Mouse (Mus musculus) limb, embryonic 14.5 days (tissue): Measurements from ENCODE around the gene Twnk. TPM values are rescaled to one million over a fixed set of nuclear protein-coding genes. Genes with fewer than 3 reads are reported as not detected.

Experiments
- ATAC-seq: fragments of 200-750 bp; cut with Nextera tagmentation; 2 replicates; pipeline ENCODE4 v1.8.0; 2017; ENCODE audit warnings: low read depth, moderate number of reproducible peaks, moderate TSS enrichment; ENCODE audit not compliant: low FRiP score
- DNase-seq: peaks from one replicate; pipeline ENCODE4 v3.0.0-alpha.2; 2015; ENCODE audit warnings: low spot score
- H3K27ac ChIP-seq: fragments of 300-500 bp; sonication (generic); replicated peaks from 2 replicates; pipeline ENCODE4 v1.5.1; 2014; ENCODE audit warnings: low read depth, mild to moderate bottlenecking, low read length, moderate library complexity, mixed read lengths
- H3K27me3 ChIP-seq: fragments of 300-500 bp; sonication (generic); 2 replicates; pipeline ENCODE4 v1.6.1; 2014; ENCODE audit warnings: low read length, mixed read lengths; ENCODE audit not compliant: control insufficient read depth, insufficient read depth
- H3K36me3 ChIP-seq: fragments of 300-500 bp; sonication (generic); 2 replicates; pipeline ENCODE4 v1.6.1; 2014; ENCODE audit warnings: mild to moderate bottlenecking, low read length, moderate library complexity, mixed read lengths; ENCODE audit not compliant: control insufficient read depth, insufficient read depth
- H3K4me1 ChIP-seq: fragments of 300-500 bp; sonication (generic); 2 replicates; pipeline ENCODE4 v1.6.1; 2014; ENCODE audit warnings: antibody characterized with exemption, low read length, mixed read lengths; ENCODE audit not compliant: control insufficient read depth, insufficient read depth
- H3K4me2 ChIP-seq: fragments of 300-500 bp; sonication (generic); replicated peaks from 2 replicates; pipeline ENCODE4 v1.6.1; 2014; ENCODE audit warnings: low read depth, mild to moderate bottlenecking, low read length, moderate library complexity; ENCODE audit not compliant: severe bottlenecking
- H3K4me3 ChIP-seq: fragments of 300-500 bp; sonication (generic); replicated peaks from 2 replicates; pipeline ENCODE4 v1.5.1; 2014; ENCODE audit warnings: low read length
- H3K9ac ChIP-seq: fragments of 300-500 bp; sonication (generic); 2 replicates; pipeline ENCODE4 v1.6.1; 2014; ENCODE audit warnings: mild to moderate bottlenecking, low read depth, low read length, moderate library complexity; ENCODE audit not compliant: severe bottlenecking
- H3K9me3 ChIP-seq: fragments of 300-500 bp; sonication (generic); 2 replicates; pipeline ENCODE4 v1.6.1; 2016; ENCODE audit warnings: low read length; ENCODE audit not compliant: control insufficient read depth
- POLR2A ChIP-seq: fragments of 200-500 bp; IDR thresholded peaks from 2 replicates; pipeline ENCODE4 v1.8.0; 2012; ENCODE audit warnings: inconsistent platforms, mild to moderate bottlenecking, moderate library complexity, borderline replicate concordance; ENCODE audit not compliant: insufficient read depth, insufficient read length; ENCODE audit errors: extremely low read depth
- WGBS: fragments of 180-500 bp; shearing (Covaris S2); extraction: QIAGEN DNeasy Blood & Tissue Kit; methylation state at CpG from one replicate; pipeline ENCODE4 v1.1.7; 2014; 5-methylcytosine and 5-hydroxymethylcytosine counted together
- polyA plus RNA-seq, 2 experiments: library from polyadenylated mRNA; depleted of rRNA in 1 of 2; stranded (reverse) in 1 of 2; unstranded in 1 of 2; fragments of >200 nt; fragmentation: Nextera tagmentation in 1 of 2; extraction: Ambion mirVana in 1 of 2; gene quantifications; 2 replicates each; pipeline versions ENCODE4 v1.2.1 to v1.2.3; 2012 to 2014

Twnk gene
- polyA plus RNA-seq, 2 experiments: 13.3 to 15.9 TPM

DNA sequence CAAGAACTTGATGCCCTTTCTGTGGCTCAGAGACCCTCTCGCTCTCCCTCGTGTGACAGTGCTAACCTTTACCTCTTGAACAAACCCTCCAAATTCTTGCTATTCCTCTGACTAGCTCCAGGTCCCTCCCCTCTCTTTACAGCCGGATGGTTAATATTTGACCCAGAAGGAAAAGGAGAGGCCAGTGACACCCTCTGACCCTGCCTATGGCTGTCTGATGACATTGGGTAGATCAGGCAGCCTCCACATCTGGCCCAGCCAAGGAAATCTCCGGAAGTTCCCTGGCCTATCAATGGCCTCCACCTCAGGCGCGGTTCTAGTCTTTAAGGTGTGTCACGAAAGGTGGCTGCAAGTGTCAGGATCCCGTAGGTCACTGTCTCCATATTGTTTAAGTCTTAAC is 14.4 kb upstream of the Twnk start:
- no peak for TF ChIP-seq POLR2A
- H3K4me2 ChIP-seq: no peak overlapping the region
- no peaks in the 10 kb centered on the region for H3K9me3 ChIP-seq
- no peaks in the 10 kb centered on the region for H3K27me3 ChIP-seq
- 77% methylated on average over 8 of the region's 8 CpGs for WGBS
- H3K4me1 ChIP-seq: peaks cover 16% of the 10 kb centered on the region; the same call in 1 of the 2 replicates
- H3K9ac ChIP-seq: no peak overlapping the region
- H3K27ac ChIP-seq: no peak overlapping the region
- H3K4me3 ChIP-seq: no peak overlapping the region
- H3K36me3 ChIP-seq: peaks cover 10% of the 10 kb centered on the region
- DNase-seq (no peak), ATAC-seq (no peak)

GRCm38 (mm10) chr19:44992246-44992645 is 13.2 kb upstream of the Twnk start:
- WGBS: 43% methylated on average over 7 of the region's 7 CpGs
- Histone ChIP-seq H3K9ac (no peak overlapping the region), H3K36me3 (peaks cover 18% of the 10 kb centered on the region), H3K9me3 (no peaks in the 10 kb centered on the region), H3K27me3 (no peaks in the 10 kb centered on the region), H3K4me2 (no peak overlapping the region), H3K27ac (no peak overlapping the region), H3K4me1 (peaks cover 16% of the 10 kb centered on the region; the same call in 1 of the 2 replicates), H3K4me3 (no peak overlapping the region)
- ATAC-seq (no peak), DNase-seq (no peak)
- no peak for TF ChIP-seq POLR2A

GRCm38 (mm10) chr19:44992712-44993111 is 12.8 kb upstream of the Twnk start:
- 44% methylated on average over 6 of the region's 7 CpGs for WGBS
- H3K36me3 ChIP-seq: peaks cover 20% of the 10 kb centered on the region
- ATAC-seq (no peak), DNase-seq (no peak)
- H3K4me1 ChIP-seq: peaks cover 16% of the 10 kb centered on the region; the same call in 1 of the 2 replicates
- no peak overlapping the region for H3K9ac ChIP-seq
- no peak for TF ChIP-seq POLR2A
- no peaks in the 10 kb centered on the region for H3K27me3 ChIP-seq
- H3K9me3 ChIP-seq: no peaks in the 10 kb centered on the region
- H3K4me2 ChIP-seq: no peak overlapping the region
- H3K4me3 ChIP-seq: no peak overlapping the region
- H3K27ac ChIP-seq: no peak overlapping the region

DNA sequence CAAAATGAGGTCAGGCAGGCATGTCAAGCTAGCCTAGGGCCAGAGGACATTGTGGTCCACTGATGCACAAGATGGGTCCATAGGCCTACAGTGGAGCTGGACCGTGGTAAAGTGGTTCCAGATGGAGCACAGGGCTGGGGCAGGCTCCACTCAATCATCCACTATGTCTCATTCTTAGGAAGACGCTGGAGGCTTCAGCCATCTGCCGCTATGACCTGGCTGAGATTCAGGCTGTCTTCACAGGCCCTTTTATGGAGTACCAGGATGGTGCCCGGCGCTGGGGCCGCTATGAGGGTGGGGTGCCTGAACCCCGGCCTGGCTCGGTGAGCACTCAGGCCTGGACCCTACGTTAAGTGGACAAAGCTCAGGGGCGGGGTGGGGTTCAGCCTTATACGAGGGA is 7.7 kb upstream of the Twnk start:
- Histone ChIP-seq H3K27me3 (no peaks in the 10 kb centered on the region), H3K4me2 (no peak overlapping the region), H3K9ac (no peak overlapping the region), H3K36me3 (peaks cover 55% of the 10 kb centered on the region), H3K4me3 (no peak overlapping the region), H3K9me3 (no peaks in the 10 kb centered on the region), H3K4me1 (no peaks in the 10 kb centered on the region), H3K27ac (no peak overlapping the region)
- 75% methylated on average over 11 of the region's 11 CpGs for WGBS
- no peak for TF ChIP-seq POLR2A
- DNase-seq (no peak), ATAC-seq (no peak)

GRCm38 (mm10) chr19:44999647-45000046 is 5.8 kb upstream of the Twnk start:
- DNase-seq: no peak
- no peaks in the 10 kb centered on the region for H3K9me3 ChIP-seq
- H3K4me3 ChIP-seq: no peak overlapping the region
- H3K4me2 ChIP-seq: no peak overlapping the region
- TF ChIP-seq POLR2A: no peak
- H3K27ac ChIP-seq: no peak overlapping the region
- no peaks in the 10 kb centered on the region for H3K4me1 ChIP-seq
- no peak for ATAC-seq
- H3K27me3 ChIP-seq: no peaks in the 10 kb centered on the region
- peaks cover 70% of the 10 kb centered on the region for H3K36me3 ChIP-seq
- 81% methylated on average over 8 of the region's 8 CpGs for WGBS
- H3K9ac ChIP-seq: no peak overlapping the region

DNA sequence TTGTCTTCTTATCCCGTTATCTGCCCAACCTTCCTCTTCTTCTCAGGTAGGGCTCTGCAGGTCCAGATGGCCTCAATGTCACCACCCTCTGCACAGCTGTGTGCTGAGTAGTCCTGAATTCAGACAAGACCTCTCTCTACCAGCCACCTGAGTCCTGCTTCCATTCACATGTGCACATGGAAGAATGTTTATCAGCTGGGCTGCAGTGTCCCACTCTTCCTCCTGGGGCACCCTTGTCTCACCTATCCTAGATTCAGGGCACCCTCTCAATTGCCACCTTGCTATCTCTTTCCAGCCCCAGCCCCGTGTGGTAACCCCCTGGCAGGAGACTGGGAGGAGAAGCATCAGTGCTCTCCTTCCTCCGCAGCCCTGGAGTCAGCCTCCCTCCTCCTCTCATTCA is 3.2 kb upstream of the Twnk start:
- no peak for TF ChIP-seq POLR2A
- ATAC-seq (no peak), DNase-seq (no peak)
- WGBS: 57% methylated on average over 3 of the region's 3 CpGs
- Histone ChIP-seq H3K9me3 (no peaks in the 10 kb centered on the region), H3K4me3 (no peak overlapping the region), H3K4me2 (no peak overlapping the region), H3K9ac (no peak overlapping the region), H3K4me1 (peaks cover 9% of the 10 kb centered on the region), H3K27ac (no peak overlapping the region), H3K36me3 (peaks cover 63% of the 10 kb centered on the region), H3K27me3 (no peaks in the 10 kb centered on the region)
